Mouse (Mus musculus) embryonic facial prominence, embryonic 12.5 days (tissue): ENCODE results near the gene Ss18l1. TPM values are rescaled to one million over a fixed set of nuclear protein-coding genes. Genes with fewer than 3 reads are reported as not detected.

Experiments
- ATAC-seq: fragments of 200-750 bp; cut with Nextera tagmentation; 2 replicates; pipeline ENCODE4 v1.8.0; 2017; ENCODE audit not compliant: insufficient number of reproducible peaks, insufficient read depth, low FRiP score, low TSS enrichment
- H3K27ac ChIP-seq: fragments of 300-500 bp; sonication (generic); 2 replicates; pipeline ENCODE4 v1.5.1; 2016; ENCODE audit warnings: mild to moderate bottlenecking
- H3K27me3 ChIP-seq: fragments of 300-500 bp; sonication (generic); 2 replicates; pipeline ENCODE4 v1.6.1; 2016; ENCODE audit warnings: mild to moderate bottlenecking, moderate library complexity
- H3K36me3 ChIP-seq: fragments of 300-500 bp; sonication (generic); 2 replicates; pipeline ENCODE4 v1.6.1; 2016; ENCODE audit warnings: mild to moderate bottlenecking
- H3K4me1 ChIP-seq: fragments of 300-500 bp; sonication (generic); 2 replicates; pipeline ENCODE4 v1.6.1; 2016
- H3K4me2 ChIP-seq: fragments of 300-500 bp; sonication (generic); replicated peaks from 2 replicates; pipeline ENCODE4 v1.6.1; 2016; ENCODE audit warnings: mild to moderate bottlenecking, moderate library complexity
- H3K4me3 ChIP-seq: fragments of 300-500 bp; sonication (generic); 2 replicates; pipeline ENCODE4 v1.5.1; 2016; ENCODE audit warnings: mild to moderate bottlenecking
- H3K9ac ChIP-seq: fragments of 300-500 bp; sonication (generic); 2 replicates; pipeline ENCODE4 v1.6.1; 2016; ENCODE audit warnings: mild to moderate bottlenecking, moderate library complexity
- H3K9me3 ChIP-seq: fragments of 300-500 bp; sonication (generic); 2 replicates; pipeline ENCODE4 v1.6.1; 2016; ENCODE audit warnings: mild to moderate bottlenecking, moderate library complexity
- WGBS: fragments of 180-500 bp; shearing (Covaris S2); methylation state at CpG from one replicate; pipeline ENCODE4 v1.1.7; 2016; 5-methylcytosine and 5-hydroxymethylcytosine counted together
- polyA plus RNA-seq: library from polyadenylated mRNA; unstranded; fragments of >200 nt; fragmentation: Nextera tagmentation; extraction: Ambion mirVana; gene quantifications from 2 replicates; pipeline ENCODE4 v1.2.1, GENCODE M21; 2016

Ss18l1 gene
- polyA plus RNA-seq, 1 experiment from 2014 or later = 10.0 TPM

DNA sequence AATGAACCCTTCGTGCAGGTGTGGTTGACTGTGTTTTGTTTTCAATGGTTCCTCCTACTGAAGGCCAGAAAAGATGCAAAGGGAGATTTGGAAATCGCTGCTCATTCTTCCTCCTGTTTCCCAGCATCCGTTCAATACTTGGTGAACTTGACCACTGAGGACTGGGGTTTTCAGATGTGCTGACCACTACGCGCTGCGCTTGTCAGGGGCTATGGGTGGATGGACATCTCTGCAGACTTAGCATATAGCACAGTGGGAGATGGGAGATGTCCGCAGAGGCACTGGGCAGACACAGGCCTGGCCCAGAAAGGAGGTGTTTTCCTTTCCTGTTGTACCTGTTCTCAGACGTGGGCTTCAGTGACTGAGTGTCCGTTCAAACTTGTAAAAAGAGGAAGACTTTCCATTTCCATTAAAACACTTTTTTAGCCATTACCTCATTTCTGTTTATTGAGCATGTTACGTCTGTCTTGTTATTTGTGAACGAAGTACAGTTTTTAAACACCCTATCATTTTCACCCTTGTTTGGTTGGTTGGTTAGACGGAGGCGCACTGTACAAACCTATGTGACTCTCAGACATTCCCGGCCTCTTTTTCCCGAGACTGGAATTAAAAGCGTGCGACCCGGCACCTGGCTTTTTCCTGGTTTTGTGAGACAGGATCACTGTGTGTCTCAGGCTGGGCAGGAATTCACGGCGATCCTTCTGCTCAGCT lies 27.6 kb downstream of the Ss18l1 start:
- H3K9me3 ChIP-seq = no peaks in the 10 kb centered on the region
- no peaks in the 10 kb centered on the region for H3K27me3 ChIP-seq
- peak overlapping the region; percentile 70 for H3K9ac ChIP-seq
- H3K36me3 ChIP-seq = peaks cover 14% of the 10 kb centered on the region
- H3K4me3 ChIP-seq = peak overlapping the region; percentile 73
- ATAC-seq = peak; percentile 47; the same call in 1 of the 2 replicates
- H3K27ac ChIP-seq = peak overlapping the region; percentile 79
- peaks cover 9% of the 10 kb centered on the region for H3K4me1 ChIP-seq
- peak overlapping the region; percentile 90 for H3K4me2 ChIP-seq
- WGBS = 31% methylated on average over 20 of the region's 20 CpGs

DNA sequence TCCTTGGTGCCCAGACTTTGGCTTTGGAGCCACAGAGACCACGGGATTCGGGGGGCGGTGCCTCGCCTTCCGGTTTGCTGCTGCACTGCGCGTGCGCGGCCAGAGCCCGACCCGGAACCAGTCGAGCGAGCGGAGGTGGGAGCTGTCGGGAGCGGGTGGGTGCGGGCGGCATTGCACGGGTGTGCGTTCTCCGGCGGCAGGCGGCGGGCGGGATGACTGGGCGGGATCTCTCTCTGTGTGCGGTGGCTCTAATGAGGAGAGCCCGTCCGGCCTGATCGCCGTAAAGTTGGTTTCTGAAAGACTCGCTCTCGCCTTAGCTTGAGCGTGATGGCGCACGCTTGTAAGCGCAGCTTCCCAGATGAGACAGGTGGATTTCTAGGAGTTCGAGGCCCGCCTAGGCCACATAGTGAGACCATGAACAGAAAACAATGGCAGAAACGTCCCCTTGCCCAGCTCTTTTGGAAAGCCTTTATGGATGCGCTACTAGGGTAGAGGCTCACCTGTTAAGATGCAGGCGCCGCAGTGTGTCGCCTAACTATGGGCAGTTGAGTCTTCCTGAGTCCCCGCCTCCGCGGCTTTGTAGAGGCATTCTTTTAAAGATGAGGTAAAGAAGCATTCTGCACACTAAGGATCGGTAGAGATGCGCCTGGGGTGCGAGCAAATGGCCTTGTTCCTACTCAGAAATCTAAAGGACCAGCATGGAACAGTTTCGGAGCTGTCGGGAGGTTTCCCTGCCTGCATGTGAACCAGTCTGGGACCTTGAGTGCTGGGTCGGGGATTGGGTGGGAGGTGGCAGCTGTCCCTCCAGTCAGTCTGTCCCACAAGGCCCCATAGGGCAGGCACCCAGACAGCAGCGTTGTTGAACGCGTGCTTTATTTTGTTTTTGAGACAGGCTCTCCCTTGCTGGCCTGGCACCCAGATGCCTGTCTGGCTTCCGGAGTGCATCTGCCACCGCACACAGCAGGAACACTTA lies 28.5 kb downstream of the Ss18l1 start, which contains the start of gene Mtg2:
TSS of gene Mtg2 (plus strand) at position 108 of the 973 bp plus-strand sequence.
- no peaks in the 10 kb centered on the region for H3K27me3 ChIP-seq
- peak; percentile 88 for ATAC-seq
- peak within 1 kb of the TSS; percentile 79 for H3K27ac ChIP-seq
- H3K4me3 ChIP-seq = peak within 1 kb of the TSS; percentile 73
- no peaks in the 10 kb centered on the region for H3K9me3 ChIP-seq
- peaks cover 10% of the 10 kb centered on the region for H3K36me3 ChIP-seq
- peak within 1 kb of the TSS; percentile 70 for H3K9ac ChIP-seq
- WGBS = 5% methylated on average over 58 of the region's 58 CpGs
- H3K4me2 ChIP-seq = peak within 1 kb of the TSS; percentile 90
- H3K4me1 ChIP-seq = peaks cover 9% of the 10 kb centered on the region

DNA sequence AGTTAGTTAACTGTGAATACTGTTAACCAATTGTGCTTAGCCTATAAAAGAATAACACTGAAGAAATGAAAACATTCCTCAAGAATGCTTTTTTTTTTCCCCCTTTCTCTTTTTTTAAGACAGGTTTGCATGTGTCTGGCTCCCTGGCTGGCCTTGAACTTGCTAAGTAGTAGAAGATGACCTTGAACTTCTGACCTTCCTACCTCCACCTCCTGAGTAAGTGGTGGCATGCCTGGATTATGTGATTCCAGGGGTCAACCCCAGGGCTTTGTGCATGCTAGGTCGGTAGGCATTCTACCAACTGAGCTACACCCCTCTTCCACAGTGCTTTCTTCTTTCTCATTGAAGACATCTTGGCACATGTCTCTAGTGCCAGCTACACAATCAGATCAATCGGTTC lies 29.4 kb downstream of the Ss18l1 start:
- no peak overlapping the region for H3K4me2 ChIP-seq
- 73% methylated on average over 2 of the region's 2 CpGs for WGBS

DNA sequence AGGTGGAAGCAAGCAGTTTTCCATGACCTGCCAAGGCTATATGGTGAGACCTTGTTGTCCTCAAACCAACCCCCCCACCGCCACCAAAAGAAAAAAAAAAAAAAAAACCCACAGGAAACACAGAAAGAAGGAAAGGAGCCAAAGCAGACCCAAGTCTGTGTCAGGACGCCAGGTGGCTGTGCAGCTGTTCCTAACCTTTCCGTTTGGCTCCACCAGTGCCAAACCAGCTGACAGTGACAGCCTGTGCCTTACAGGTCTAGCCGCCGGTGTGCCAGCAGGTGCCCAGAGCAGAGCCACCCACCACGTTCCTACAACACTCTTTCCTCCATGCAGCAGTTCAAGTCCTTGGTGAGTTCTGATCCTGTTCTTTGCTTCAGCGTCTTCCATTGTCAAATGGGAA lies 30.6 kb downstream of the Ss18l1 start:
- 90% methylated on average over 7 of the region's 7 CpGs for WGBS
- H3K27ac ChIP-seq = no peak overlapping the region
- H3K9ac ChIP-seq = no peak overlapping the region
- peaks cover 10% of the 10 kb centered on the region; the same call in 1 of the 2 replicates for H3K36me3 ChIP-seq
- H3K4me3 ChIP-seq = no peak overlapping the region
- no peak overlapping the region for H3K4me2 ChIP-seq
- H3K9me3 ChIP-seq = no peaks in the 10 kb centered on the region
- ATAC-seq = no peak
- no peaks in the 10 kb centered on the region for H3K27me3 ChIP-seq
- peaks cover 9% of the 10 kb centered on the region for H3K4me1 ChIP-seq

More for the DNA sequence above, 29.4 kb downstream of the Ss18l1 start:
- no peak for ATAC-seq
- Histone ChIP-seq H3K36me3 (peaks cover 10% of the 10 kb centered on the region), H3K4me3 (no peak overlapping the region), H3K9ac (no peak overlapping the region), H3K27ac (no peak overlapping the region), H3K27me3 (no peaks in the 10 kb centered on the region), H3K4me1 (peaks cover 9% of the 10 kb centered on the region), H3K9me3 (no peaks in the 10 kb centered on the region)

GRCm38 (mm10) chr2:180077622-180078021 lies 35.3 kb downstream of the Ss18l1 start:
- Histone ChIP-seq H3K27ac (no peak overlapping the region), H3K36me3 (peaks cover 28% of the 10 kb centered on the region), H3K4me1 (no peaks in the 10 kb centered on the region), H3K9me3 (no peaks in the 10 kb centered on the region), H3K9ac (no peak overlapping the region), H3K4me3 (no peak overlapping the region), H3K4me2 (no peak overlapping the region), H3K27me3 (no peaks in the 10 kb centered on the region)
- ATAC-seq = no peak
- WGBS = 77% methylated on average over 3 of the region's 3 CpGs

- H3K27me3 ChIP-seq = no peaks in the 10 kb centered on the region
- H3K36me3 ChIP-seq = peaks cover 33% of the 10 kb centered on the region
- no peak overlapping the region for H3K9ac ChIP-seq
- H3K27ac ChIP-seq = no peak overlapping the region
- no peak overlapping the region for H3K4me2 ChIP-seq
- no peak overlapping the region for H3K4me3 ChIP-seq
- H3K9me3 ChIP-seq = no peaks in the 10 kb centered on the region
- peaks cover 12% of the 10 kb centered on the region; the same call in 1 of the 2 replicates for H3K4me1 ChIP-seq
- 90% methylated on average over 8 of the region's 8 CpGs for WGBS
- ATAC-seq = no peak
Measured at GRCm38 (mm10) chr2:180080680-180081079, 38.4 kb downstream of the Ss18l1 start.

- Histone ChIP-seq H3K9ac (no peak overlapping the region), H3K9me3 (no peaks in the 10 kb centered on the region), H3K36me3 (peaks cover 25% of the 10 kb centered on the region), H3K27me3 (no peaks in the 10 kb centered on the region), H3K27ac (no peak overlapping the region), H3K4me3 (no peak overlapping the region), H3K4me1 (peaks cover 12% of the 10 kb centered on the region; the same call in 1 of the 2 replicates), H3K4me2 (no peak overlapping the region)
- no peak for ATAC-seq
- whole genome bisulfite sequencing = 83% methylated on average over 10 of the region's 10 CpGs
Measured at GRCm38 (mm10) chr2:180083063-180083462, 40.8 kb downstream of the Ss18l1 start.

GRCm38 (mm10) chr2:180084565-180084964 lies 42.3 kb downstream of the Ss18l1 start:
- no peak overlapping the region for H3K9ac ChIP-seq
- no peaks in the 10 kb centered on the region for H3K27me3 ChIP-seq
- no peak for ATAC-seq
- H3K9me3 ChIP-seq = no peaks in the 10 kb centered on the region
- no peak overlapping the region for H3K4me2 ChIP-seq
- H3K27ac ChIP-seq = no peak overlapping the region
- H3K4me3 ChIP-seq = no peak overlapping the region
- peaks cover 12% of the 10 kb centered on the region; the same call in 1 of the 2 replicates for H3K4me1 ChIP-seq
- H3K36me3 ChIP-seq = peaks cover 18% of the 10 kb centered on the region
- 17% methylated on average over 3 of the region's 3 CpGs for WGBS

GRCm38 (mm10) chr2:180085926-180086636 lies 43.8 kb downstream of the Ss18l1 start:
- 81% methylated on average over 16 of the region's 16 CpGs for WGBS
- H3K4me1 ChIP-seq = peaks cover 12% of the 10 kb centered on the region; the same call in 1 of the 2 replicates
- no peak overlapping the region for H3K9ac ChIP-seq
- no peak for ATAC-seq
- no peaks in the 10 kb centered on the region for H3K9me3 ChIP-seq
- no peak overlapping the region for H3K4me2 ChIP-seq
- peaks cover 14% of the 10 kb centered on the region for H3K36me3 ChIP-seq
- H3K27me3 ChIP-seq = no peaks in the 10 kb centered on the region
- H3K27ac ChIP-seq = no peak overlapping the region
- H3K4me3 ChIP-seq = no peak overlapping the region

GRCm38 (mm10) chr2:180086637-180087027 lies 44.3 kb downstream of the Ss18l1 start:
- Histone ChIP-seq H3K9me3 (no peaks in the 10 kb centered on the region), H3K4me1 (peaks cover 12% of the 10 kb centered on the region; the same call in 1 of the 2 replicates), H3K36me3 (peaks cover 14% of the 10 kb centered on the region), H3K27me3 (no peaks in the 10 kb centered on the region), H3K27ac (no peak overlapping the region), H3K9ac (no peak overlapping the region), H3K4me2 (no peak overlapping the region), H3K4me3 (no peak overlapping the region)
- 86% methylated on average over 5 of the region's 5 CpGs for WGBS
- no peak for ATAC-seq

- Histone ChIP-seq H3K36me3 (peaks cover 8% of the 10 kb centered on the region; the same call in 1 of the 2 replicates), H3K27ac (no peak overlapping the region), H3K4me1 (peaks cover 12% of the 10 kb centered on the region; the same call in 1 of the 2 replicates), H3K4me2 (no peak overlapping the region), H3K27me3 (no peaks in the 10 kb centered on the region), H3K4me3 (no peak overlapping the region), H3K9me3 (no peaks in the 10 kb centered on the region), H3K9ac (no peak overlapping the region)
- 91% methylated on average over 4 of the region's 4 CpGs for WGBS
- ATAC-seq = no peak
Measured at GRCm38 (mm10) chr2:180087472-180087871, 45.2 kb downstream of the Ss18l1 start.
